Mouse (Mus musculus) MEL (cell line): Measurements from ENCODE around the gene Pak2. TPM values are rescaled to one million over a fixed set of nuclear protein-coding genes. Genes with fewer than 3 reads are reported as not detected.

Experiments used
- DNase-seq: peaks from one replicate; pipeline ENCODE4 v3.0.0; 2011; ENCODE audit warnings: low read depth, low spot score
- H3K27ac ChIP-seq: 2 replicates; pipeline ENCODE4 v1.5.1; 2012; ENCODE audit warnings: low read depth, mild to moderate bottlenecking, control low read depth, low read length, moderate library complexity; ENCODE audit not compliant: control insufficient read depth
- H3K27me3 ChIP-seq, 2 experiments: fragments of 150-350 bp in 1 of 2; sonication (generic) in 1 of 2; 2 replicates each; pipeline ENCODE4 v1.6.1; 2012; ENCODE audit warnings: low read length in 2 of 2, mild to moderate bottlenecking in 2 of 2, improper control_type of control experiment in 1 of 2, moderate library complexity in 1 of 2; ENCODE audit not compliant: insufficient read depth in 2 of 2, control insufficient read depth in 1 of 2
- H3K36me3 ChIP-seq, 2 experiments: 2 replicates each; pipeline ENCODE4 v1.6.1; 2012 to 2014; ENCODE audit warnings: low read length in 2 of 2, improper control_type of control experiment in 1 of 2, inconsistent platforms in 1 of 2, mild to moderate bottlenecking in 1 of 2; ENCODE audit not compliant: insufficient read depth in 2 of 2, control insufficient read depth in 1 of 2
- H3K4me1 ChIP-seq, 2 experiments: fragments of 150-350 bp in 1 of 2; sonication (generic) in 1 of 2; 2 replicates each; pipeline ENCODE4 v1.6.1; 2012; ENCODE audit warnings: low read length in 2 of 2, improper control_type of control experiment in 1 of 2, mild to moderate bottlenecking in 1 of 2; ENCODE audit not compliant: insufficient read depth in 2 of 2, control insufficient read depth in 1 of 2
- H3K4me3 ChIP-seq, 2 experiments: fragments of 150-350 bp in 1 of 2; sonication (generic) in 1 of 2; 2 replicates each; pipeline ENCODE4 v1.5.1; 2012; ENCODE audit warnings: low read depth in 2 of 2, low read length in 2 of 2, mild to moderate bottlenecking in 2 of 2, moderate library complexity in 2 of 2, control low read depth in 1 of 2, improper control_type of control experiment in 1 of 2; ENCODE audit not compliant: control insufficient read depth in 1 of 2, insufficient read depth in 1 of 2
- H3K79me2 ChIP-seq: 2 replicates; pipeline ENCODE4 v1.6.1; 2012; ENCODE audit warnings: mild to moderate bottlenecking, low read length, moderate library complexity; ENCODE audit not compliant: control insufficient read depth, poor library complexity, insufficient read depth
- H3K9ac ChIP-seq: 2 replicates; pipeline ENCODE4 v1.6.1; 2012; ENCODE audit warnings: low read depth, mild to moderate bottlenecking, control low read depth, low read length, moderate library complexity; ENCODE audit not compliant: control insufficient read depth, poor library complexity, severe bottlenecking
- H3K9me3 ChIP-seq: fragments of 150-350 bp; sonication (generic); replicated peaks from 2 replicates; pipeline ENCODE4 v1.6.1; 2012; ENCODE audit warnings: mild to moderate bottlenecking, low read length, improper control_type of control experiment, moderate library complexity; ENCODE audit not compliant: insufficient read depth
- CHD1 ChIP-seq: IDR thresholded peaks from 2 replicates; pipeline ENCODE4 v1.6.1; 2012; ENCODE audit warnings: low read depth, mild to moderate bottlenecking, inconsistent platforms, low read length, improper control_type of control experiment
- CTCF ChIP-seq, 3 experiments: IDR thresholded peaks in 2 of 3; conservative IDR thresholded peaks in 1 of 3; 2 replicates each; pipeline ENCODE4 v1.5.1; 2011 to 2012; ENCODE audit warnings: low read length in 3 of 3, low read depth in 2 of 3, mild to moderate bottlenecking in 2 of 3, improper control_type of control experiment in 1 of 3, inconsistent platforms in 1 of 3, mixed read lengths in 1 of 3, moderate library complexity in 1 of 3; ENCODE audit not compliant: control insufficient read depth in 1 of 3, insufficient read depth in 1 of 3, poor library complexity in 1 of 3, severe bottlenecking in 1 of 3
- E2F4 ChIP-seq: IDR thresholded peaks from 2 replicates; pipeline ENCODE4 v1.6.1; 2011; ENCODE audit warnings: low read depth, low read length, improper control_type of control experiment, borderline replicate concordance
- HCFC1 ChIP-seq: IDR thresholded peaks from 2 replicates; pipeline ENCODE4 v1.6.1; 2012; ENCODE audit warnings: low read depth, mild to moderate bottlenecking, inconsistent platforms, low read length, improper control_type of control experiment, moderate library complexity
- JUND ChIP-seq: IDR thresholded peaks from 2 replicates; pipeline ENCODE4 v1.6.1; 2011; ENCODE audit warnings: low read depth, mild to moderate bottlenecking, improper control_type of control experiment, low read length
- POLR2AphosphoS2 ChIP-seq: IDR thresholded peaks from 2 replicates; pipeline ENCODE4 v1.6.1; 2011; ENCODE audit warnings: low read length, improper control_type of control experiment
- POLR2AphosphoS5 ChIP-seq: IDR thresholded peaks from 2 replicates; pipeline ENCODE4 v1.6.1; 2012; ENCODE audit warnings: low read depth, borderline replicate concordance, mild to moderate bottlenecking, inconsistent platforms, low read length, moderate library complexity, mixed read lengths
- RAD21 ChIP-seq: IDR thresholded peaks from 2 replicates; pipeline ENCODE4 v1.6.1; 2011; ENCODE audit warnings: mild to moderate bottlenecking, low read depth, low read length, improper control_type of control experiment
- SIN3A ChIP-seq: IDR thresholded peaks from 2 replicates; pipeline ENCODE4 v1.6.1; 2012; ENCODE audit warnings: low read length, improper control_type of control experiment, inconsistent platforms
- SMC3 ChIP-seq: IDR thresholded peaks from 2 replicates; pipeline ENCODE4 v1.6.1; 2011; ENCODE audit warnings: low read depth, low read length, improper control_type of control experiment
- TAL1 ChIP-seq: IDR thresholded peaks from 2 replicates; pipeline ENCODE4 v1.6.1; 2012; ENCODE audit warnings: mild to moderate bottlenecking, inconsistent platforms, low read length, moderate library complexity, mixed read lengths
- TBP ChIP-seq: IDR thresholded peaks from 2 replicates; pipeline ENCODE4 v1.8.0; 2011; ENCODE audit warnings: low read depth, low read length, improper control_type of control experiment
- TCF12 ChIP-seq: IDR thresholded peaks from 2 replicates; pipeline ENCODE4 v1.6.1; 2014; ENCODE audit warnings: low read depth, mild to moderate bottlenecking, inconsistent platforms, low read length, improper control_type of control experiment, moderate library complexity
- UBTF ChIP-seq: IDR thresholded peaks from 2 replicates; pipeline ENCODE4 v1.6.1; 2012; ENCODE audit warnings: low read depth, mild to moderate bottlenecking, inconsistent platforms, low read length, improper control_type of control experiment, moderate library complexity, borderline replicate concordance; ENCODE audit not compliant: insufficient read depth
- USF2 ChIP-seq, 2 experiments: IDR thresholded peaks; 2 replicates each; pipeline ENCODE4 v1.6.1; 2011 to 2012; ENCODE audit warnings: improper control_type of control experiment in 2 of 2, low read length in 2 of 2, borderline replicate concordance in 1 of 2, inconsistent platforms in 1 of 2, low read depth in 1 of 2, mild to moderate bottlenecking in 1 of 2; ENCODE audit not compliant: insufficient read depth in 1 of 2
- ZC3H11A ChIP-seq: IDR thresholded peaks from 2 replicates; pipeline ENCODE4 v1.6.1; 2012; ENCODE audit warnings: low read depth, mild to moderate bottlenecking, inconsistent platforms, low read length, improper control_type of control experiment
- polyA plus RNA-seq, 2 experiments: library from polyadenylated mRNA; stranded (reverse) in 1 of 2; unstranded in 1 of 2; fragments of >175 nt in 1 of 2; fragments of >200 nt in 1 of 2; gene quantifications; 2 replicates each; pipeline versions ENCODE4 v1.2.1 to v1.2.4; 2012; ENCODE audit warnings: low replicate concordance in 2 of 2, low read depth in 1 of 2; ENCODE audit not compliant: insufficient read length in 2 of 2, insufficient read depth in 1 of 2, missing spikeins in 1 of 2
- total RNA-seq: library from RNA; depleted of rRNA; stranded (reverse); fragments of 300-350 nt; gene quantifications from 2 replicates; pipeline ENCODE4 v1.2.3, GENCODE M21; 2012

Pak2 gene
- total and polyA plus RNA-seq, 3 experiments: 23.0 to 67.2 (median 34.1) TPM

- H3K9ac ChIP-seq: peak overlapping the region; percentile 43
- no peaks in the 10 kb centered on the region for H3K27me3 ChIP-seq
- peaks cover 0 to 13% of the 10 kb centered on the region in 2 experiments; a peak in 2 of 4 replicates for H3K36me3 ChIP-seq
- peak overlapping the region; percentile 94 for H3K27ac ChIP-seq
- DNase-seq: peak; percentile 88
- no peaks in the 10 kb centered on the region for H3K79me2 ChIP-seq
- H3K4me3 ChIP-seq: peak overlapping the region; percentile 37 to 47
- H3K9me3 ChIP-seq: no peaks in the 10 kb centered on the region
- peaks cover 2 to 23% of the 10 kb centered on the region in 2 experiments for H3K4me1 ChIP-seq
- TF ChIP-seq JUND: no peak
- no peak for TF ChIP-seq POLR2AphosphoS2
- no peak for TF ChIP-seq CHD1
- TF ChIP-seq TAL1: no peak
- peak; percentile 93 for TF ChIP-seq SMC3
- TF ChIP-seq RAD21: peak; percentile 89
- peak; percentile 58 for TF ChIP-seq SIN3A
- no peak for TF ChIP-seq USF2 (IDR thresholded peaks at IDR 0.05; ENCODE audit: borderline replicate concordance in 1 of 2, insufficient read depth in 1 of 2, low read depth in 1 of 2, low read length in 2 of 2)
- TF ChIP-seq HCFC1: 0 out of 2 replicates have a peak, but pooled peaks have one; percentile 15
- peak; percentile 90 for TF ChIP-seq ZC3H11A
- no peak for TF ChIP-seq POLR2AphosphoS5
- no peak for TF ChIP-seq TCF12
- no peak for TF ChIP-seq E2F4
- TF ChIP-seq TBP: 0 out of 2 replicates have a peak, but pooled peaks have one; percentile 14
- TF ChIP-seq CTCF (IDR thresholded peaks at IDR 0.05 in 2 of 3, conservative IDR thresholded peaks at IDR 0.05 in 1 of 3; ENCODE audit: control insufficient read depth in 1 of 3, insufficient read depth in 1 of 3, low read depth in 2 of 3, low read length in 3 of 3, poor library complexity in 1 of 3, severe bottlenecking in 1 of 3): peak; percentile 86 to 96 (median 94)
Measured at GRCm38 (mm10) chr16:32114968-32115695, 36.0 kb upstream of the Pak2 start.

GRCm38 (mm10) chr16:32114406-32114805 lies 35.3 kb upstream of the Pak2 start:
- TF ChIP-seq CTCF (IDR thresholded peaks at IDR 0.05 in 2 of 3, conservative IDR thresholded peaks at IDR 0.05 in 1 of 3; ENCODE audit: control insufficient read depth in 1 of 3, insufficient read depth in 1 of 3, low read depth in 2 of 3, low read length in 3 of 3, poor library complexity in 1 of 3, severe bottlenecking in 1 of 3): no peak
- TF ChIP-seq UBTF: 0 out of 2 replicates have a peak, but pooled peaks have one; percentile 12
- Histone ChIP-seq H3K9me3 (no peaks in the 10 kb centered on the region), H3K9ac (peak overlapping the region; percentile 29; the same call in 1 of the 2 replicates), H3K79me2 (no peaks in the 10 kb centered on the region), H3K4me1 (peaks cover 2 to 23% of the 10 kb centered on the region in 2 experiments), H3K36me3 (peaks cover 0 to 13% of the 10 kb centered on the region in 2 experiments; a peak in 2 of 4 replicates), H3K27me3 (no peaks in the 10 kb centered on the region), H3K27ac (peak overlapping the region; percentile 94), H3K4me3 (peak overlapping the region; percentile 42 to 51; a peak in 3 of 4 replicates)
- DNase-seq: peak; percentile 44
